Mouse (Mus musculus): ENCODE measurements around the gene Txndc2.

- TF ChIP-seq POLR2A (IDR thresholded peaks at IDR 0.05; ENCODE audit: insufficient read depth, low read depth, low read length) (no peak), CTCF (IDR thresholded peaks at IDR 0.05) (no peak), EP300 (IDR thresholded peaks at IDR 0.05; ENCODE audit: insufficient read depth, low read depth, low read length) (no peak)
These were observed 14.1 kb upstream of the Txndc2 start for GRCm38 (mm10) chr17:65656076-65656475.
